Mouse (Mus musculus): Measurements from ENCODE around the gene Ap3b1.

GRCm38 (mm10) chr13:94544211-94544610, 185.5 kb downstream of the Ap3b1 start:
- no peak for TF ChIP-seq POLR2A (IDR thresholded peaks at IDR 0.05; ENCODE audit: borderline replicate concordance, extremely low read depth, low read depth, low read length)
- TF ChIP-seq CTCF (IDR thresholded peaks at IDR 0.05; ENCODE audit: insufficient read depth, low read length): no peak

Measured in lung, adult 2 months (tissue).